Mouse (Mus musculus) hindbrain, postnatal 0 days (tissue): ENCODE measurements around the gene Mcoln1. TPM values are rescaled to one million over a fixed set of nuclear protein-coding genes. Genes with fewer than 3 reads are reported as not detected.

ENCODE experiments used
- ATAC-seq: fragments of 200-750 bp; cut with Nextera tagmentation; 2 replicates; pipeline ENCODE4 v1.8.0; 2017; ENCODE audit warnings: mild to moderate bottlenecking, moderate TSS enrichment, moderate library complexity
- DNase-seq: peaks from one replicate; pipeline ENCODE4 v3.0.0-alpha.2; 2015; ENCODE audit warnings: low spot score
- H3K27ac ChIP-seq: fragments of 300-500 bp; sonication (generic); 2 replicates; pipeline ENCODE4 v1.5.1; 2014; ENCODE audit warnings: mild to moderate bottlenecking
- H3K27me3 ChIP-seq: fragments of 300-500 bp; sonication (generic); 2 replicates; pipeline ENCODE4 v1.6.1; 2014; ENCODE audit warnings: low read length, mixed read lengths; ENCODE audit not compliant: insufficient read depth
- H3K36me3 ChIP-seq: fragments of 300-500 bp; sonication (generic); 2 replicates; pipeline ENCODE4 v1.6.1; 2014; ENCODE audit warnings: low read length, mixed read lengths; ENCODE audit not compliant: insufficient read depth
- H3K4me1 ChIP-seq: fragments of 300-500 bp; sonication (generic); 2 replicates; pipeline ENCODE4 v1.6.1; 2014; ENCODE audit warnings: antibody characterized with exemption, low read length, mixed read lengths; ENCODE audit not compliant: insufficient read depth
- H3K4me2 ChIP-seq: fragments of 300-500 bp; sonication (generic); 2 replicates; pipeline ENCODE4 v1.6.1; 2014; ENCODE audit warnings: low read depth, mild to moderate bottlenecking, low read length, moderate library complexity, mixed read lengths
- H3K4me3 ChIP-seq: fragments of 300-500 bp; sonication (generic); 2 replicates; pipeline ENCODE4 v1.5.1; 2014; ENCODE audit warnings: low read length
- H3K9ac ChIP-seq: fragments of 300-500 bp; sonication (generic); replicated peaks from 2 replicates; pipeline ENCODE4 v1.6.1; 2014; ENCODE audit warnings: mild to moderate bottlenecking, low read length, moderate library complexity, mixed read lengths
- H3K9me3 ChIP-seq: fragments of 300-500 bp; sonication (generic); 2 replicates; pipeline ENCODE4 v1.6.1; 2016; ENCODE audit warnings: low read length, mixed read lengths
- CTCF ChIP-seq: IDR thresholded peaks from 2 replicates; pipeline ENCODE4 v1.5.1; 2016; ENCODE audit warnings: antibody characterized with exemption, control low read depth, low read depth
- WGBS: fragments of 180-500 bp; shearing (Covaris S2); extraction: QIAGEN DNeasy Blood & Tissue Kit; methylation state at CpG from one replicate; pipeline ENCODE4 v1.1.7; 2014; 5-methylcytosine and 5-hydroxymethylcytosine counted together
- polyA plus RNA-seq: library from polyadenylated mRNA; unstranded; fragments of >200 nt; fragmentation: Nextera tagmentation; extraction: Ambion mirVana; gene quantifications from 2 replicates; pipeline ENCODE4 v1.2.1, GENCODE M21; 2015
- total RNA-seq: library from RNA; depleted of rRNA; stranded (reverse); fragments of >200 nt; gene quantifications from 2 replicates; pipeline ENCODE4 v1.2.3, GENCODE M21; 2014; rRNA removed

Gene Mcoln1
- total and polyA plus RNA-seq, 2 experiments from 2014 or later, result 96.8 to 140 TPM

GRCm38 (mm10) chr8:3556114-3556513 is 55.9 kb downstream of the Mcoln1 start:
- DNase-seq (no peak), ATAC-seq (peak; percentile 94)
- H3K9ac ChIP-seq, result no peak overlapping the region
- no peaks in the 10 kb centered on the region for H3K9me3 ChIP-seq
- H3K27ac ChIP-seq, result no peak overlapping the region
- H3K4me2 ChIP-seq, result no peak overlapping the region
- H3K36me3 ChIP-seq, result no peaks in the 10 kb centered on the region
- no peak overlapping the region for H3K4me3 ChIP-seq
- no peaks in the 10 kb centered on the region for H3K4me1 ChIP-seq
- WGBS, result 67% methylated on average over 4 of the region's 4 CpGs
- TF ChIP-seq CTCF, result no peak
- no peaks in the 10 kb centered on the region for H3K27me3 ChIP-seq

Other genes starting within 250 kb of the Mcoln1 start
- 46.9 and 69.9 TPM in 2 replicates for gene Insr, start 220.8 kb upstream of the Mcoln1 start, total RNA-seq
- gene Insr, start 220.8 kb upstream of the Mcoln1 start, polyA plus RNA-seq, result 31.1 and 34.0 TPM in 2 replicates
- not detected in 2 replicates for gene A430078G23Rik, start 147.0 kb upstream of the Mcoln1 start, total RNA-seq
- gene A430078G23Rik, start 147.0 kb upstream of the Mcoln1 start, polyA plus RNA-seq, result 0.09 TPM in 1 of 2 replicates, not detected in the other
- gene Arhgef18, start 107.5 kb upstream of the Mcoln1 start, total RNA-seq, result 45.6 and 50.0 TPM in 2 replicates
- 5.4 and 5.5 TPM in 2 replicates for gene Arhgef18, start 107.5 kb upstream of the Mcoln1 start, polyA plus RNA-seq
- 1.5 and 4.9 TPM in 2 replicates for gene Pex11g, start 32.8 kb upstream of the Mcoln1 start, total RNA-seq
- gene Pex11g, start 32.8 kb upstream of the Mcoln1 start, polyA plus RNA-seq, result 2.0 and 2.4 TPM in 2 replicates
- 0.26 TPM in 1 of 2 replicates, not detected in the other for gene Tex45, start 29.6 kb upstream of the Mcoln1 start, total RNA-seq
- gene Tex45, start 29.6 kb upstream of the Mcoln1 start, polyA plus RNA-seq, result 0.57 and 0.73 TPM in 2 replicates
- 98.3 and 109 TPM in 2 replicates for gene Zfp358, start 7.3 kb upstream of the Mcoln1 start, total RNA-seq
- gene Zfp358, start 7.3 kb upstream of the Mcoln1 start, polyA plus RNA-seq, result 46.0 and 49.6 TPM in 2 replicates
- gene Pnpla6, start 14.9 kb downstream of the Mcoln1 start, total RNA-seq, result 55.6 and 82.6 TPM in 2 replicates
- gene Pnpla6, start 14.9 kb downstream of the Mcoln1 start, polyA plus RNA-seq, result 35.3 and 38.4 TPM in 2 replicates
- gene C330021F23Rik, start 67.5 kb downstream of the Mcoln1 start, total RNA-seq, result 0.37 TPM in 1 of 2 replicates, not detected in the other
- gene C330021F23Rik, start 67.5 kb downstream of the Mcoln1 start, polyA plus RNA-seq, result 0.26 and 0.29 TPM in 2 replicates
- 108 and 128 TPM in 2 replicates for gene Camsap3, start 86.8 kb downstream of the Mcoln1 start, total RNA-seq
- 34.9 and 39.1 TPM in 2 replicates for gene Camsap3, start 86.8 kb downstream of the Mcoln1 start, polyA plus RNA-seq
- 44.2 and 47.8 TPM in 2 replicates for gene Xab2, start 120.9 kb downstream of the Mcoln1 start, total RNA-seq
- gene Xab2, start 120.9 kb downstream of the Mcoln1 start, polyA plus RNA-seq, result 32.6 and 35.7 TPM in 2 replicates
- gene Pet100, start 121.1 kb downstream of the Mcoln1 start, total RNA-seq, result 3.7 and 16.5 TPM in 2 replicates
- 91.3 and 99.6 TPM in 2 replicates for gene Pet100, start 121.1 kb downstream of the Mcoln1 start, polyA plus RNA-seq
- gene Pcp2, start 125.1 kb downstream of the Mcoln1 start, total RNA-seq, result 95.0 and 145 TPM in 2 replicates
- gene Pcp2, start 125.1 kb downstream of the Mcoln1 start, polyA plus RNA-seq, result 78.6 and 84.4 TPM in 2 replicates
- gene Stxbp2, start 130.5 kb downstream of the Mcoln1 start, total RNA-seq, result 9.7 and 23.9 TPM in 2 replicates
- 32.7 and 38.5 TPM in 2 replicates for gene Stxbp2, start 130.5 kb downstream of the Mcoln1 start, polyA plus RNA-seq
- gene Retn, start 155.3 kb downstream of the Mcoln1 start, total RNA-seq, result not detected in 2 replicates
- gene Retn, start 155.3 kb downstream of the Mcoln1 start, polyA plus RNA-seq, result 0.44 and 0.60 TPM in 2 replicates
- gene Mcemp1, start 165.3 kb downstream of the Mcoln1 start, total RNA-seq, result not detected in 2 replicates
- 0.09 and 0.23 TPM in 2 replicates for gene Mcemp1, start 165.3 kb downstream of the Mcoln1 start, polyA plus RNA-seq
- gene Fcor, start 171.9 kb downstream of the Mcoln1 start, total RNA-seq, result 21.2 TPM in 1 of 2 replicates, not detected in the other
- 27.0 and 27.5 TPM in 2 replicates for gene Fcor, start 171.9 kb downstream of the Mcoln1 start, polyA plus RNA-seq
- gene Trappc5, start 175.8 kb downstream of the Mcoln1 start, total RNA-seq, result 53.3 and 64.8 TPM in 2 replicates
- gene Trappc5, start 175.8 kb downstream of the Mcoln1 start, polyA plus RNA-seq, result 53.9 and 55.8 TPM in 2 replicates
- not detected in 2 replicates for gene Fcer2a, start 193.7 kb downstream of the Mcoln1 start, total RNA-seq
- gene Fcer2a, start 193.7 kb downstream of the Mcoln1 start, polyA plus RNA-seq, result 0.41 and 0.44 TPM in 2 replicates
- gene Clec4g, start 220.2 kb downstream of the Mcoln1 start, total RNA-seq, result not detected in 2 replicates
- gene Clec4g, start 220.2 kb downstream of the Mcoln1 start, polyA plus RNA-seq, result not detected in 2 replicates
- not detected in 2 replicates for gene Cd209a, start 248.5 kb downstream of the Mcoln1 start, total RNA-seq
- 0.29 TPM in 1 of 2 replicates, not detected in the other for gene Cd209a, start 248.5 kb downstream of the Mcoln1 start, polyA plus RNA-seq